Mouse (Mus musculus) intestine, embryonic 16.5 days (tissue): ENCODE results near the gene Clcn1. TPM values are rescaled to one million over a fixed set of nuclear protein-coding genes. Genes with fewer than 3 reads are reported as not detected.
A peak's percentile ranks its signal among the peaks of the same experiment; 100 is the strongest.

Experiments
- ATAC-seq: fragments of 200-750 bp; cut with Nextera tagmentation; 2 replicates; pipeline ENCODE4 v1.8.0; 2017; ENCODE audit warnings: moderate TSS enrichment, moderate library complexity
- H3K27ac ChIP-seq: fragments of 300-500 bp; sonication (generic); 2 replicates; pipeline ENCODE4 v1.5.1; 2014; ENCODE audit warnings: mild to moderate bottlenecking, low read length
- H3K27me3 ChIP-seq: fragments of 300-500 bp; sonication (generic); replicated peaks from 2 replicates; pipeline ENCODE4 v1.6.1; 2014; ENCODE audit warnings: low read length, control low read depth, mixed read lengths; ENCODE audit not compliant: control insufficient read depth, insufficient read depth
- H3K36me3 ChIP-seq: fragments of 300-500 bp; sonication (generic); 2 replicates; pipeline ENCODE4 v1.6.1; 2014; ENCODE audit warnings: low read length, control low read depth; ENCODE audit not compliant: control insufficient read depth, insufficient read depth
- H3K4me1 ChIP-seq: fragments of 300-500 bp; sonication (generic); 2 replicates; pipeline ENCODE4 v1.6.1; 2014; ENCODE audit warnings: low read length, control low read depth, mixed read lengths; ENCODE audit not compliant: control insufficient read depth, insufficient read depth
- H3K4me2 ChIP-seq: fragments of 300-500 bp; sonication (generic); 2 replicates; pipeline ENCODE4 v1.6.1; 2014; ENCODE audit warnings: low read depth, low read length, control low read depth
- H3K4me3 ChIP-seq: fragments of 300-500 bp; sonication (generic); 2 replicates; pipeline ENCODE4 v1.5.1; 2014; ENCODE audit warnings: mild to moderate bottlenecking, low read length
- H3K9ac ChIP-seq: fragments of 300-500 bp; sonication (generic); 2 replicates; pipeline ENCODE4 v1.6.1; 2014; ENCODE audit warnings: low read depth, low read length
- H3K9me3 ChIP-seq: fragments of 300-500 bp; sonication (generic); 2 replicates; pipeline ENCODE4 v1.6.1; 2016; ENCODE audit warnings: low read length, control low read depth; ENCODE audit not compliant: control insufficient read depth
- WGBS: fragments of 180-500 bp; shearing (Covaris S2); extraction: QIAGEN DNeasy Blood & Tissue Kit; methylation state at CpG from one replicate; pipeline ENCODE4 v1.1.7; 2014; 5-methylcytosine and 5-hydroxymethylcytosine counted together
- polyA plus RNA-seq: library from polyadenylated mRNA; unstranded; fragments of >200 nt; fragmentation: Nextera tagmentation; extraction: Ambion mirVana; gene quantifications from 2 replicates; pipeline ENCODE4 v1.2.1, GENCODE M21; 2015

The Clcn1 gene
- polyA plus RNA-seq, 1 experiment from 2014 or later = 0.23 TPM

GRCm38 (mm10) chr6:42348281-42349005 is 62.0 kb downstream of the Clcn1 start:
- Histone ChIP-seq H3K36me3 (peaks cover 2% of the 10 kb centered on the region), H3K4me3 (peak overlapping the region; percentile 76), H3K27ac (no peak overlapping the region), H3K4me2 (peak overlapping the region; percentile 93), H3K9ac (no peak overlapping the region; the same call in 1 of the 2 replicates), H3K4me1 (peaks cover 25% of the 10 kb centered on the region), H3K9me3 (no peaks in the 10 kb centered on the region), H3K27me3 (no peaks in the 10 kb centered on the region)
- ATAC-seq = no peak
- 38% methylated on average over 12 of the region's 12 CpGs for WGBS

- Histone ChIP-seq H3K9me3 (no peaks in the 10 kb centered on the region), H3K27ac (peak overlapping the region; percentile 97), H3K4me1 (peaks cover 29% of the 10 kb centered on the region), H3K27me3 (no peaks in the 10 kb centered on the region), H3K36me3 (peaks cover 2% of the 10 kb centered on the region), H3K9ac (peak overlapping the region; percentile 91), H3K4me2 (peak overlapping the region; percentile 93), H3K4me3 (peak overlapping the region; percentile 76)
- WGBS = 2% methylated on average over 11 of the region's 11 CpGs
- ATAC-seq = peak; percentile 63
These were observed 62.5 kb downstream of the Clcn1 start for GRCm38 (mm10) chr6:42349006-42349425.

- peak; percentile 94 for ATAC-seq
- no peaks in the 10 kb centered on the region for H3K9me3 ChIP-seq
- peaks cover 2% of the 10 kb centered on the region for H3K36me3 ChIP-seq
- peak within 1 kb of the TSS; percentile 93 for H3K4me2 ChIP-seq
- WGBS = 0% methylated on average over 33 of the region's 36 CpGs
- peak within 1 kb of the TSS; percentile 97 for H3K27ac ChIP-seq
- H3K27me3 ChIP-seq = no peaks in the 10 kb centered on the region
- peak within 1 kb of the TSS; percentile 76 for H3K4me3 ChIP-seq
- H3K4me1 ChIP-seq = peaks cover 33% of the 10 kb centered on the region
- H3K9ac ChIP-seq = peak within 1 kb of the TSS; percentile 91
These were observed 63.0 kb downstream of the Clcn1 start, which contains the start of gene Zyx for GRCm38 (mm10) chr6:42349426-42350020. Gene Zyx (plus strand): TSS chr6:42349630.

- peaks cover 2% of the 10 kb centered on the region for H3K36me3 ChIP-seq
These were observed 63.8 kb downstream of the Clcn1 start for GRCm38 (mm10) chr6:42350021-42350967.

GRCm38 (mm10) chr6:42350968-42351775 is 64.7 kb downstream of the Clcn1 start:
- 41% methylated on average over 13 of the region's 13 CpGs for WGBS
- no peak for ATAC-seq
- Histone ChIP-seq H3K27ac (0 out of 2 replicates have a peak overlapping the region, but pooled peaks have one; percentile 31), H3K4me2 (peak overlapping the region; percentile 93), H3K27me3 (no peaks in the 10 kb centered on the region), H3K9me3 (no peaks in the 10 kb centered on the region), H3K36me3 (peaks cover 6% of the 10 kb centered on the region), H3K4me1 (peaks cover 36% of the 10 kb centered on the region), H3K9ac (peak overlapping the region; percentile 91), H3K4me3 (peak overlapping the region; percentile 76)

More at GRCm38 (mm10) chr6:42350021-42350967, 63.8 kb downstream of the Clcn1 start:
- Histone ChIP-seq H3K4me2 (peak overlapping the region; percentile 93), H3K4me1 (peaks cover 36% of the 10 kb centered on the region), H3K9me3 (no peaks in the 10 kb centered on the region), H3K4me3 (peak overlapping the region; percentile 76), H3K27ac (peak overlapping the region; percentile 97), H3K27me3 (no peaks in the 10 kb centered on the region), H3K9ac (peak overlapping the region; percentile 91)
- 1% methylated on average over 65 of the region's 72 CpGs for WGBS
- ATAC-seq = peak; percentile 24

GRCm38 (mm10) chr6:42351776-42352485 is 65.4 kb downstream of the Clcn1 start:
- H3K36me3 ChIP-seq = peaks cover 6% of the 10 kb centered on the region
- H3K4me3 ChIP-seq = peak overlapping the region; percentile 76
- WGBS = 65% methylated on average over 7 of the region's 7 CpGs
- H3K27ac ChIP-seq = no peak overlapping the region
- H3K9ac ChIP-seq = peak overlapping the region; percentile 91
- no peak for ATAC-seq
- no peaks in the 10 kb centered on the region for H3K9me3 ChIP-seq
- peak overlapping the region; percentile 93 for H3K4me2 ChIP-seq
- no peaks in the 10 kb centered on the region for H3K27me3 ChIP-seq
- peaks cover 40% of the 10 kb centered on the region for H3K4me1 ChIP-seq

GRCm38 (mm10) chr6:42352486-42352846 is 66.0 kb downstream of the Clcn1 start:
- WGBS = 90% methylated on average over 1 of the region's 1 CpGs
- Histone ChIP-seq H3K9me3 (no peaks in the 10 kb centered on the region), H3K9ac (no peak overlapping the region), H3K4me1 (peaks cover 43% of the 10 kb centered on the region), H3K36me3 (peaks cover 6% of the 10 kb centered on the region), H3K4me2 (peak overlapping the region; percentile 93), H3K4me3 (no peak overlapping the region), H3K27ac (no peak overlapping the region), H3K27me3 (no peaks in the 10 kb centered on the region)
- ATAC-seq = no peak

- H3K36me3 ChIP-seq = peaks cover 10% of the 10 kb centered on the region
- H3K4me3 ChIP-seq = no peak overlapping the region
- H3K27ac ChIP-seq = no peak overlapping the region
- H3K4me2 ChIP-seq = 0 out of 2 replicates have a peak overlapping the region, but pooled peaks have one; percentile 6
- peaks cover 43% of the 10 kb centered on the region for H3K4me1 ChIP-seq
- no peaks in the 10 kb centered on the region for H3K9me3 ChIP-seq
- ATAC-seq = no peak
- WGBS = 73% methylated on average over 8 of the region's 8 CpGs
- H3K9ac ChIP-seq = no peak overlapping the region
- no peaks in the 10 kb centered on the region for H3K27me3 ChIP-seq
These were observed 66.7 kb downstream of the Clcn1 start for GRCm38 (mm10) chr6:42353180-42353579.
